Mouse (Mus musculus) embryonic fibroblast, embryonic 13.5 days (primary cell): Measurements from ENCODE around the gene Tnrc6a.

Source experiments
- CTCF ChIP-seq: IDR thresholded peaks from 2 replicates; pipeline ENCODE4 v1.5.1; 2011; ENCODE audit warnings: mild to moderate bottlenecking, control low read depth, low read length, moderate library complexity, borderline replicate concordance; ENCODE audit not compliant: insufficient read depth
- POLR2A ChIP-seq: IDR thresholded peaks from 2 replicates; pipeline ENCODE4 v1.6.1; 2011; ENCODE audit warnings: low read depth, mild to moderate bottlenecking, control low read depth, low read length, moderate library complexity

GRCm38 (mm10) chr7:123124299-123124716 lies 623 bp downstream of the Tnrc6a start:
- no peak for TF ChIP-seq CTCF
- TF ChIP-seq POLR2A: no peak
